Mouse (Mus musculus) liver, adult 2 months (tissue): Measurements from ENCODE around the gene Ms4a12.

Source experiments
- CTCF ChIP-seq: fragments of 200-500 bp; IDR thresholded peaks from 2 replicates; pipeline ENCODE4 v1.5.1; 2011; ENCODE audit warnings: low read depth, low read length, control low read depth
- POLR2A ChIP-seq: fragments of 200-500 bp; IDR thresholded peaks from 2 replicates; pipeline ENCODE4 v1.6.1; 2011; ENCODE audit warnings: low read length, control low read depth; ENCODE audit not compliant: insufficient read depth; ENCODE audit errors: extremely low read depth

- TF ChIP-seq POLR2A (no peak), CTCF (no peak)
These were observed 10.3 kb upstream of the Ms4a12 start for GRCm38 (mm10) chr19:11242560-11242959.
